Mouse (Mus musculus) MEL (cell line): ENCODE results near the gene Top3b. TPM values are rescaled to one million over a fixed set of nuclear protein-coding genes. Genes with fewer than 3 reads are reported as not detected.
A peak's percentile ranks its signal among the peaks of the same experiment; 100 is the strongest.
"Not testable (repeated sequence)": the region's sequence is repeated elsewhere in the genome, so short reads cannot be mapped to it uniquely, and the experiment has no call there.

Experiments used
- DNase-seq: peaks from one replicate; pipeline ENCODE4 v3.0.0; 2011; ENCODE audit warnings: low read depth, low spot score
- H3K27ac ChIP-seq: 2 replicates; pipeline ENCODE4 v1.5.1; 2012; ENCODE audit warnings: low read depth, mild to moderate bottlenecking, control low read depth, low read length, moderate library complexity; ENCODE audit not compliant: control insufficient read depth
- H3K27me3 ChIP-seq, 2 experiments: fragments of 150-350 bp in 1 of 2; sonication (generic) in 1 of 2; 2 replicates each; pipeline ENCODE4 v1.6.1; 2012; ENCODE audit warnings: low read length in 2 of 2, mild to moderate bottlenecking in 2 of 2, improper control_type of control experiment in 1 of 2, moderate library complexity in 1 of 2; ENCODE audit not compliant: insufficient read depth in 2 of 2, control insufficient read depth in 1 of 2
- H3K36me3 ChIP-seq, 2 experiments: 2 replicates each; pipeline ENCODE4 v1.6.1; 2012 to 2014; ENCODE audit warnings: low read length in 2 of 2, improper control_type of control experiment in 1 of 2, inconsistent platforms in 1 of 2, mild to moderate bottlenecking in 1 of 2; ENCODE audit not compliant: insufficient read depth in 2 of 2, control insufficient read depth in 1 of 2
- H3K4me1 ChIP-seq, 2 experiments: fragments of 150-350 bp in 1 of 2; sonication (generic) in 1 of 2; 2 replicates each; pipeline ENCODE4 v1.6.1; 2012; ENCODE audit warnings: low read length in 2 of 2, improper control_type of control experiment in 1 of 2, mild to moderate bottlenecking in 1 of 2; ENCODE audit not compliant: insufficient read depth in 2 of 2, control insufficient read depth in 1 of 2
- H3K4me3 ChIP-seq, 2 experiments: fragments of 150-350 bp in 1 of 2; sonication (generic) in 1 of 2; 2 replicates each; pipeline ENCODE4 v1.5.1; 2012; ENCODE audit warnings: low read depth in 2 of 2, low read length in 2 of 2, mild to moderate bottlenecking in 2 of 2, moderate library complexity in 2 of 2, control low read depth in 1 of 2, improper control_type of control experiment in 1 of 2; ENCODE audit not compliant: control insufficient read depth in 1 of 2, insufficient read depth in 1 of 2
- H3K79me2 ChIP-seq: 2 replicates; pipeline ENCODE4 v1.6.1; 2012; ENCODE audit warnings: mild to moderate bottlenecking, low read length, moderate library complexity; ENCODE audit not compliant: control insufficient read depth, poor library complexity, insufficient read depth
- H3K9ac ChIP-seq: 2 replicates; pipeline ENCODE4 v1.6.1; 2012; ENCODE audit warnings: low read depth, mild to moderate bottlenecking, control low read depth, low read length, moderate library complexity; ENCODE audit not compliant: control insufficient read depth, poor library complexity, severe bottlenecking
- H3K9me3 ChIP-seq: fragments of 150-350 bp; sonication (generic); replicated peaks from 2 replicates; pipeline ENCODE4 v1.6.1; 2012; ENCODE audit warnings: mild to moderate bottlenecking, low read length, improper control_type of control experiment, moderate library complexity; ENCODE audit not compliant: insufficient read depth
- CHD2 ChIP-seq: IDR thresholded peaks from 2 replicates; pipeline ENCODE4 v1.6.1; 2011; ENCODE audit warnings: low read length, improper control_type of control experiment
- CTCF ChIP-seq, 3 experiments: IDR thresholded peaks in 2 of 3; conservative IDR thresholded peaks in 1 of 3; 2 replicates each; pipeline ENCODE4 v1.5.1; 2011 to 2012; ENCODE audit warnings: low read length in 3 of 3, low read depth in 2 of 3, mild to moderate bottlenecking in 2 of 3, improper control_type of control experiment in 1 of 3, inconsistent platforms in 1 of 3, mixed read lengths in 1 of 3, moderate library complexity in 1 of 3; ENCODE audit not compliant: control insufficient read depth in 1 of 3, insufficient read depth in 1 of 3, poor library complexity in 1 of 3, severe bottlenecking in 1 of 3
- E2F4 ChIP-seq: IDR thresholded peaks from 2 replicates; pipeline ENCODE4 v1.6.1; 2011; ENCODE audit warnings: low read depth, low read length, improper control_type of control experiment, borderline replicate concordance
- EP300 ChIP-seq, 2 experiments: IDR thresholded peaks; 2 replicates each; pipeline ENCODE4 v1.6.1; 2011; ENCODE audit warnings: improper control_type of control experiment in 2 of 2, low read length in 2 of 2, low read depth in 1 of 2, mild to moderate bottlenecking in 1 of 2
- JUND ChIP-seq: IDR thresholded peaks from 2 replicates; pipeline ENCODE4 v1.6.1; 2011; ENCODE audit warnings: low read depth, mild to moderate bottlenecking, improper control_type of control experiment, low read length
- KAT2A ChIP-seq: conservative IDR thresholded peaks from 2 replicates; pipeline ENCODE4 v1.6.1; 2012; ENCODE audit warnings: low read depth, low read length, improper control_type of control experiment, inconsistent platforms
- MAFK ChIP-seq: IDR thresholded peaks from 2 replicates; pipeline ENCODE4 v1.6.1; 2011; ENCODE audit warnings: low read depth, mild to moderate bottlenecking, low read length, improper control_type of control experiment, borderline replicate concordance
- MAZ ChIP-seq: IDR thresholded peaks from 2 replicates; pipeline ENCODE4 v1.6.1; 2012; ENCODE audit warnings: low read depth, mild to moderate bottlenecking, inconsistent platforms, low read length, improper control_type of control experiment
- MEF2A ChIP-seq: IDR thresholded peaks from 2 replicates; pipeline ENCODE4 v1.6.1; 2014; ENCODE audit warnings: low read depth, mild to moderate bottlenecking, inconsistent platforms, low read length, improper control_type of control experiment; ENCODE audit not compliant: poor library complexity, insufficient replicate concordance, severe bottlenecking; ENCODE audit errors: extremely low read depth
- MXI1 ChIP-seq: IDR thresholded peaks from 2 replicates; pipeline ENCODE4 v1.6.1; 2011; ENCODE audit warnings: mild to moderate bottlenecking, low read depth, low read length, improper control_type of control experiment
- MYB ChIP-seq: IDR thresholded peaks from 2 replicates; pipeline ENCODE4 v1.6.1; 2011; ENCODE audit warnings: mild to moderate bottlenecking, low read depth, low read length, improper control_type of control experiment
- MYC ChIP-seq: IDR thresholded peaks from 2 replicates; pipeline ENCODE4 v1.6.1; 2011; ENCODE audit warnings: low read depth, mild to moderate bottlenecking, low read length, improper control_type of control experiment, moderate library complexity
- NELFE ChIP-seq: IDR thresholded peaks from 2 replicates; pipeline ENCODE4 v1.6.1; 2011; ENCODE audit warnings: low read depth, low read length, improper control_type of control experiment
- NRF1 ChIP-seq: IDR thresholded peaks from 2 replicates; pipeline ENCODE4 v1.6.1; 2014; ENCODE audit warnings: low read depth, mild to moderate bottlenecking, inconsistent platforms, low read length, improper control_type of control experiment, moderate library complexity; ENCODE audit not compliant: poor library complexity, insufficient read depth, severe bottlenecking
- POLR2AphosphoS2 ChIP-seq: IDR thresholded peaks from 2 replicates; pipeline ENCODE4 v1.6.1; 2011; ENCODE audit warnings: low read length, improper control_type of control experiment
- RAD21 ChIP-seq: IDR thresholded peaks from 2 replicates; pipeline ENCODE4 v1.6.1; 2011; ENCODE audit warnings: mild to moderate bottlenecking, low read depth, low read length, improper control_type of control experiment
- TAL1 ChIP-seq: IDR thresholded peaks from 2 replicates; pipeline ENCODE4 v1.6.1; 2012; ENCODE audit warnings: mild to moderate bottlenecking, inconsistent platforms, low read length, moderate library complexity, mixed read lengths
- UBTF ChIP-seq: IDR thresholded peaks from 2 replicates; pipeline ENCODE4 v1.6.1; 2012; ENCODE audit warnings: low read depth, mild to moderate bottlenecking, inconsistent platforms, low read length, improper control_type of control experiment, moderate library complexity, borderline replicate concordance; ENCODE audit not compliant: insufficient read depth
- ZKSCAN1 ChIP-seq: IDR thresholded peaks from 2 replicates; pipeline ENCODE4 v1.6.1; 2012; ENCODE audit warnings: low read depth, mild to moderate bottlenecking, inconsistent platforms, low read length, improper control_type of control experiment, moderate library complexity
- ZNF384 ChIP-seq: IDR thresholded peaks from 2 replicates; pipeline ENCODE4 v1.6.1; 2012; ENCODE audit warnings: low read depth, mild to moderate bottlenecking, inconsistent platforms, low read length, improper control_type of control experiment
- polyA plus RNA-seq, 2 experiments: library from polyadenylated mRNA; stranded (reverse) in 1 of 2; unstranded in 1 of 2; fragments of >175 nt in 1 of 2; fragments of >200 nt in 1 of 2; gene quantifications; 2 replicates each; pipeline versions ENCODE4 v1.2.1 to v1.2.4; 2012; ENCODE audit warnings: low replicate concordance in 2 of 2, low read depth in 1 of 2; ENCODE audit not compliant: insufficient read length in 2 of 2, insufficient read depth in 1 of 2, missing spikeins in 1 of 2
- total RNA-seq: library from RNA; depleted of rRNA; stranded (reverse); fragments of 300-350 nt; gene quantifications from 2 replicates; pipeline ENCODE4 v1.2.3, GENCODE M21; 2012

Top3b gene
- total and polyA plus RNA-seq, 3 experiments: 50.5 to 93.2 TPM; not detected in 1

GRCm38 (mm10) chr16:16926536-16926935, 56.0 kb downstream of the Top3b start:
- H3K4me1 ChIP-seq: no peaks in the 10 kb centered on the region
- no peaks in the 10 kb centered on the region for H3K9me3 ChIP-seq
- H3K79me2 ChIP-seq: no peaks in the 10 kb centered on the region
- no peak overlapping the region for H3K27ac ChIP-seq
- H3K36me3 ChIP-seq: no peaks in the 10 kb centered on the region
- H3K9ac ChIP-seq: no peak overlapping the region
- no peak overlapping the region for H3K4me3 ChIP-seq
- no peaks in the 10 kb centered on the region for H3K27me3 ChIP-seq
- TF ChIP-seq CHD2 (no peak), TAL1 (no peak), CTCF (IDR thresholded peaks at IDR 0.05 in 2 of 3, conservative IDR thresholded peaks at IDR 0.05 in 1 of 3; ENCODE audit: control insufficient read depth in 1 of 3, insufficient read depth in 1 of 3, low read depth in 2 of 3, low read length in 3 of 3, poor library complexity in 1 of 3, severe bottlenecking in 1 of 3) (no peak), MAZ (no peak), MEF2A (no peak), MXI1 (no peak), RAD21 (no peak), KAT2A (no peak), JUND (no peak), MYB (no peak), MYC (no peak), EP300 (IDR thresholded peaks at IDR 0.05; ENCODE audit: low read depth in 1 of 2, low read length in 2 of 2) (no peak)
- DNase-seq: no peak

- not testable (repeated sequence) for H3K36me3 ChIP-seq, H3K4me3 ChIP-seq, H3K79me2 ChIP-seq, DNase-seq, H3K9ac ChIP-seq, H3K4me1 ChIP-seq, H3K9me3 ChIP-seq, H3K27me3 ChIP-seq, H3K27ac ChIP-seq
- TF ChIP-seq ZNF384: 0 out of 2 replicates have a peak, but pooled peaks have one; percentile 11
Measured at GRCm38 (mm10) chr16:16928908-16929307, 58.4 kb downstream of the Top3b start.

GRCm38 (mm10) chr16:16930326-16930725, 59.8 kb downstream of the Top3b start:
- H3K9me3 ChIP-seq: no peaks in the 10 kb centered on the region
- no peaks in the 10 kb centered on the region for H3K79me2 ChIP-seq
- no peaks in the 10 kb centered on the region for H3K4me1 ChIP-seq
- no peak overlapping the region for H3K27ac ChIP-seq
- H3K36me3 ChIP-seq: no peaks in the 10 kb centered on the region
- DNase-seq: no peak
- TF ChIP-seq NRF1 (no peak), POLR2AphosphoS2 (no peak), UBTF (no peak), E2F4 (no peak), NELFE (no peak), MAFK (no peak), MEF2A (no peak), MYB (no peak), JUND (no peak), ZKSCAN1 (no peak)
- no peak overlapping the region for H3K9ac ChIP-seq
- H3K27me3 ChIP-seq: no peaks in the 10 kb centered on the region
- H3K4me3 ChIP-seq: no peak overlapping the region
